Mouse (Mus musculus): ENCODE data around the gene Tnfsf13.

Tnfsf13 gene

DNA sequence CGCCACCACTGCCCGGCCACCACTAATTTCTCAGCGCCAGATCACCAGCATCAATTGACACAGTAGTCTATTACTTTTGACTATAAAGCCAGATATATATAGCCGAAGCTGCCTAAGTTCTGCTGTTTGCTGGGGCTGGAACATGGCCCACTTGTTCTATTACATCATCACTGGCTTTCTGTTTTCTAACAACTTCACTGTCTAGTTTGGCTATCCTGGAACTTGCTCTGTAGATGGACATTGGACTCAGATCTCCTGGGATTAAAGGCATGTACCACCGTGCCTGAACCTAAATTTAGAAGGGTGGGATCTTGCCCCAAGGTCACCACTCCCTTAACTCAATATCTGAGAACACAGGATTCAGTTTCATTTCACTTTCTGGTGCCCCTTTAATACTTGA is 39.7 kb downstream of the Tnfsf13 start:
- no peak for DNase-seq

DNA sequence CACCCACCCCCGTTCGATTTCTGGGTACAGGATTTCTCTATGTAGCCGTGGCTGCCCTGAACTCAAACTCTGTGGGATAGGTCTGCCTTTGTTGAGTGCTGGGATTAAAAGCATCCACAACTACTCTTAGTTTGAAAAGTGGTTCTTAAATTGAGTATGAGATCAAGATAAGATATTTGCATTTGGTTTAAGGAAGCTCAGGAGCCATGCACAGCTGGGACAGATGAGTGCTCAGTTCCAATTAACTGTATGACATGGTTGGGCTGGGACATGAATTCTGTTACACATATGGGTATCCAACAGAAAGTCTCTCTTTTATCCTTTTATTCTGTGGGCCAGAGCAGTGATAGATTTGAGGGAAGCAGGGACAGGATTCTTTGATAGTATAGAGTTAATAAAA is 50.1 kb downstream of the Tnfsf13 start:
- DNase-seq: no peak

DNA sequence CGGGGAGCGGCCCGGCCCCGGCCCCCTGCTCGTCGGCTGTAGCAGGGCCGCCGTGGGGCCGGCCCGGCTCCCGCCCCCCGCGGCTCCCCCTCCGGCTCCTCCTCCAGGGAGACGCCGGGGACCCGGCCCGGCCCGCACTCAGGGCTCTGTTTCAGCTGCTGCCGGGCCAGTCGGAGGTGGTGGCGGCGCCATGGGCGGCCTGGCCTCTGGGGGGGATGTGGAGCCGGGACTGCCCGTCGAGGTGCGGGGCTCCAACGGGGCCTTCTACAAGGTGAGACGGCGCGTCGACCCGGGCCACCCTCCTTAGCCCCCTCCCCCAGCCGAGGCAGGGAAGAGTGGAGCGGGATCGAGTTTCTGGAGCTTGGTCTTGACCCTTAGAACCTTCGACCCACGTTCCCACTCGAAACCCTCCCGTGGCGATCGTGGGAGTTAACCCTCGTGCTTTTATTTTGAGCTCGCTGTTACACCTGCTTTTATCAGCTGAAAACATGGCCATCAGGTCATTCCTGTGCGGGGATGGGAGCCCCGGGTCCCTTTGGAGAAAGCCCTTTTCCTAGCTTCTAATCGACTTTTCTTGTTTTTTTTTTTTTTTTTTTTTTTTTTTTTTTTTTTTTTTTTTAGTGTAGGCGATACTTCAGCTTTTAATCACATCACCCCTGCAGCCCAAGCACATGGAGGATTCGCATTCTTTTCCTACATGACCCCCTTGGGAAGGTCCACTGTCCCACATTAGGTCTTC is 52.3 kb downstream of the Tnfsf13 start:
- no peak for DNase-seq

All from thymus, postnatal 4 days (tissue).